Mouse (Mus musculus) MEL (cell line): ENCODE measurements at regions not wholly inside any gene's neighbourhood (a gene's known extent, or its start where the extent isn't known, plus 50 kb on each side); places are given as distances from the start of the nearest gene placed in this dataset.

Experiments
- CHD2 ChIP-seq: IDR thresholded peaks from 2 replicates; pipeline ENCODE4 v1.6.1; 2011; ENCODE audit warnings: low read length, improper control_type of control experiment
- CTCF ChIP-seq, 3 experiments: IDR thresholded peaks in 2 of 3; conservative IDR thresholded peaks in 1 of 3; 2 replicates each; pipeline ENCODE4 v1.5.1; 2011 to 2012; ENCODE audit warnings: low read length in 3 of 3, low read depth in 2 of 3, mild to moderate bottlenecking in 2 of 3, improper control_type of control experiment in 1 of 3, inconsistent platforms in 1 of 3, mixed read lengths in 1 of 3, moderate library complexity in 1 of 3; ENCODE audit not compliant: control insufficient read depth in 1 of 3, insufficient read depth in 1 of 3, poor library complexity in 1 of 3, severe bottlenecking in 1 of 3
- EP300 ChIP-seq, 2 experiments: IDR thresholded peaks; 2 replicates each; pipeline ENCODE4 v1.6.1; 2011; ENCODE audit warnings: improper control_type of control experiment in 2 of 2, low read length in 2 of 2, low read depth in 1 of 2, mild to moderate bottlenecking in 1 of 2
- ETS1 ChIP-seq: IDR thresholded peaks from 2 replicates; pipeline ENCODE4 v1.6.1; 2012; ENCODE audit warnings: low read depth, mild to moderate bottlenecking, inconsistent platforms, low read length, improper control_type of control experiment, moderate library complexity
- GATA1 ChIP-seq: IDR thresholded peaks from 2 replicates; pipeline ENCODE4 v1.6.1; 2011; ENCODE audit warnings: low read depth, low read length, improper control_type of control experiment
- MYC ChIP-seq: IDR thresholded peaks from 2 replicates; pipeline ENCODE4 v1.6.1; 2011; ENCODE audit warnings: low read depth, mild to moderate bottlenecking, low read length, improper control_type of control experiment, moderate library complexity
- POLR2A ChIP-seq, 2 experiments: IDR thresholded peaks; 2 replicates each; pipeline ENCODE4 v1.6.1; 2011 to 2012; ENCODE audit warnings: low read length in 2 of 2, mild to moderate bottlenecking in 2 of 2, control low read depth in 1 of 2, improper control_type of control experiment in 1 of 2, low read depth in 1 of 2, moderate library complexity in 1 of 2; ENCODE audit not compliant: control insufficient read depth in 1 of 2, insufficient read depth in 1 of 2, poor library complexity in 1 of 2
- SMC3 ChIP-seq: IDR thresholded peaks from 2 replicates; pipeline ENCODE4 v1.6.1; 2011; ENCODE audit warnings: low read depth, low read length, improper control_type of control experiment
- UBTF ChIP-seq: IDR thresholded peaks from 2 replicates; pipeline ENCODE4 v1.6.1; 2012; ENCODE audit warnings: low read depth, mild to moderate bottlenecking, inconsistent platforms, low read length, improper control_type of control experiment, moderate library complexity, borderline replicate concordance; ENCODE audit not compliant: insufficient read depth

- no peak for TF ChIP-seq CHD2
- no peak for TF ChIP-seq CTCF (IDR thresholded peaks at IDR 0.05 in 2 of 3, conservative IDR thresholded peaks at IDR 0.05 in 1 of 3; ENCODE audit: control insufficient read depth in 1 of 3, insufficient read depth in 1 of 3, low read depth in 2 of 3, low read length in 3 of 3, poor library complexity in 1 of 3, severe bottlenecking in 1 of 3)
- TF ChIP-seq GATA1 = no peak
- TF ChIP-seq EP300 (IDR thresholded peaks at IDR 0.05; ENCODE audit: low read depth in 1 of 2, low read length in 2 of 2) = no peak
- TF ChIP-seq POLR2A (IDR thresholded peaks at IDR 0.05; ENCODE audit: control insufficient read depth in 1 of 2, insufficient read depth in 1 of 2, low read depth in 1 of 2, low read length in 2 of 2, poor library complexity in 1 of 2) = no peak
- no peak for TF ChIP-seq SMC3
- no peak for TF ChIP-seq ETS1
- no peak for TF ChIP-seq MYC
- TF ChIP-seq UBTF = no peak
These were observed 344.7 kb downstream of the Slc4a3 start for GRCm38 (mm10) chr1:75890636-75891276.
